Mouse (Mus musculus) E14TG2a.4 (cell line): Measurements from ENCODE around the gene Igsf11.

Source experiments
- CTCF ChIP-seq: conservative IDR thresholded peaks from 2 replicates; pipeline ENCODE4 v1.5.1; 2014; ENCODE audit warnings: low read length
- NANOG ChIP-seq: IDR thresholded peaks from 2 replicates; pipeline ENCODE4 v1.6.1; 2014; ENCODE audit warnings: borderline replicate concordance, low read length, mixed read lengths
- POU5F1 ChIP-seq: IDR thresholded peaks from 2 replicates; pipeline ENCODE4 v1.6.1; 2014; ENCODE audit warnings: low read length, borderline replicate concordance

DNA sequence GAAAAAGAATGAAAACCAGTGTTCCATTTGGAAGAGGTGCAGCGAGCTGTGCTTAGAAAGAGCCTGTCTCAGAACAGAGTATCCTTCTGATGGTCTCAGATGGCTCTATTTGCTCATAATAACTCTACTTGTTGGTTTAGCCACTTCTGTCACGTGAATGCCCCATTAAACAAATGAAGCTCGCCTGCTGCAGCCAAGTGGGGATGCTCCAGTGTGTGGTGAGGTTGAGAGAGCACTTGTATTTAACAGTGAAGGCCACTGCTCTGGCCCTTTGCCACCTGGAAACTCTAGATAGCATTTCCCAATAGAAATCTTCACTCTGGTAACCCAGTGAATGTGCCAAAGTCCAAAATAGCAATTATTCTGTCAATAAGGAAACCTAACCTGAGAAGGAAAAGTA lies 92.9 kb downstream of the Igsf11 start:
- TF ChIP-seq CTCF (no peak), NANOG (no peak), POU5F1 (no peak)
